Mouse (Mus musculus): ENCODE measurements at regions not wholly inside any gene's neighbourhood (a gene's known extent, or its start where the extent isn't known, plus 50 kb on each side); places are given as distances from the start of the nearest gene placed in this dataset.

GRCm38 (mm10) chr12:113241373-113242193, 55.9 kb downstream of the Tmem121 start:
- peak in 1 of 2 experiments; percentile 65 for DNase-seq (ENCODE audit: low spot score in 2 of 2)

- DNase-seq (ENCODE audit: low spot score in 2 of 2): no peak
These were observed 56.4 kb downstream of the Tmem121 start for GRCm38 (mm10) chr12:113242194-113242510.

DNA sequence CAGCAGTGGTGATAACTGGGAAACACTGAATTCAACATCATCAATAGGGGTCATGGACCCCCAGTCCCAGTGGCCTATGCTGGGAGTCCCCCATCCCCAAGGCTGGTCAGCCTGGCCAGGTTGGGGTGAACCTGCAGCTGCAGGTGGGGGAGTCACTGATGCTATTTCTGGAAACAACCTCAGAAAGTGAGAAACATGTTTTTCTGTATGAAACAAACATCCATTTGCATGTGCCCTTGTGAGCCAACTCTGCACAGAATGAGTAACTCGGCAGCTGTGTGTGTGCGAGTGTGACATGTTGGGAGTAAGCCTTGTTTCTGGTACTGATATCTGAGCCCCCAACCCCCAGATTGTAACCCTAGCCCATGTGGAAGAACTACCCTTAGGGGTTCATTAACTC, 59.0 kb downstream of the Tmem121 start:
- peak; percentile 79 to 83 for DNase-seq (ENCODE audit: low spot score in 2 of 2)

GRCm38 (mm10) chr12:113253446-113254424, 68.0 kb downstream of the Tmem121 start:
- peak; percentile 50 to 52 for DNase-seq (ENCODE audit: low spot score in 2 of 2)

GRCm38 (mm10) chr12:113255331-113255730, 69.6 kb downstream of the Tmem121 start:
- no peak for DNase-seq (ENCODE audit: low spot score in 2 of 2)

DNA sequence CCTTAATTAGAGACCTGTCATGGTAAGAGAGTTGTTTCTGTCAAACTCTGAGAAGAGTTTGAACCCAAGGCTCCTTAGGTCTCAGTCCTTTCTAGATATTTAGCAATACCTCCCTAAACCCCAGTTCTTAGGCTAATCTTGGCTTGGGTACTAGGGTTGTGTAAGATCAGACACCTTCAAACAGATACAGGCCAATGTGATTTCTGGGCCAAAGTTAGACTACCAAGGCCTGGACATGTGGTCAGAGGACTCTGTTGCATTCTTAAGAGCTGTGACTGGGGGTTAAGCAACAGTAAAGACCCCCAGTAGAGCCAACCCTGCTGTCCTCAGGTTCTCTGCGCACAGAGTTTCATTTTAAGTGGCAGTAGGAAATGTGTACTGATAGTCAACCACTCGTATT, 70.9 kb downstream of the Tmem121 start:
- DNase-seq (ENCODE audit: low spot score in 2 of 2): no peak

- DNase-seq (ENCODE audit: low spot score in 2 of 2): peak; percentile 78 to 81
These were observed 71.5 kb downstream of the Tmem121 start for GRCm38 (mm10) chr12:113257243-113257642.

DNA sequence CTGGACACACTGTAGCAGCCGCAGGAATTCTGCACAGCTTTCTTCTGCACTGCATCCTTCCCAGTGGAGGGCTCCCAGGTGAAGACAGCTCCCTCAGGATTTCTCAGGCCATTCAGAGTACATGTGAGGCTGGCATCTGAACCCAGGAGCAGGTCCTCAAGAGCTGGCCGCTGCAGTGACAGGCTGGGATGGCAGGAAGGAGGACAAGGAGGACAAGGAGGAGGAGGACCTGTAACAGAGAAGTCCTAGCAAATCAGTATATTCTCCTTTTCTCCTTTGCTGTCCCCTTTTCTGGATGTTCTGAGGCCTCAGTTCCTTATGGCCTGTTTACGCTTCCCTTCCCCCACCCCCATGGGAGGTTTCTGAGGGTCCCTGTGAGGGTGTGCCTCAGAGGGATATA, 73.7 kb downstream of the Tmem121 start:
- no peak for DNase-seq (ENCODE audit: low spot score in 2 of 2)

DNA sequence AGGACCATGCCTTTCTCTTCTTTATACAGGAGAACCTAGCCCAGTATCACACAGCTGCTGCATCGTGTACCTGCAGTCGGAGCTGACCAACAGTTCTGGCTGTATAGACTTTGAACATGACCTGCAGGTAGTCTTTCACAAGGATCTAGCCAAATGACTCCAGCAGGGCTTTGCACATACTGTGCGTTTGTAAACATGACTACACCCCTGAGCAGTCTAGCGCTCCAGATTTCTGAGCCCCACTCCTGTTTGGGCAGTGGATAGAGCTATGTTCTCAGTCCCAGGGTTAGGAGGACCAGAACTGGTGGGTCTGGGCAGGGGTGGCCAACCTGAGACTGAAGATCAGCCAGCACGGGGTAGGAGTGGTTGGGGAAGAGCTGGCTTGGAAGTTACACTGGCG, 74.6 kb downstream of the Tmem121 start:
- DNase-seq (ENCODE audit: low spot score in 2 of 2): no peak

GRCm38 (mm10) chr12:113275934-113276333, 90.2 kb downstream of the Tmem121 start:
- no peak for DNase-seq (ENCODE audit: low spot score in 2 of 2)

GRCm38 (mm10) chr12:113276355-113276942, 90.7 kb downstream of the Tmem121 start:
- no peak for DNase-seq (ENCODE audit: low spot score in 2 of 2)

DNA sequence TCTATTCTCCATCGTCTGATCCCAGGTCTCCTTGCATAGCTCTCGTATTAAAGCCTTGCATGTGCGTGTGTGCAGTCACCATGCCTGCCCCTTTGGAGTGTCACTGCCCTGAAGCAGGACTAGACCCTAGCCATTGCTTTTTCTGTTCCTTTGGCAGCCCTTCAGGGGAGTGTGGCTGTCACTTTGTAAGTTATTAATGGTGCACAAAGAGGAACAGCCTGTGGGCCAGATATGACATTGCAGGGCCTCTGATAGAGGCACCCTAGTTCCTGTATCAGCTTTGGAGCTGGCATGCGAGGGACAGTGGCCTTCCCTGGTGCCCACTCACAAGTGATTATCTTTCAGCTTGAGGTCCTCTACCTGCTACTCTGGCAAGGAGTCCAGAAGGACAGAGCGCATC, 92.0 kb downstream of the Tmem121 start:
- DNase-seq (ENCODE audit: low spot score in 2 of 2): no peak

DNA sequence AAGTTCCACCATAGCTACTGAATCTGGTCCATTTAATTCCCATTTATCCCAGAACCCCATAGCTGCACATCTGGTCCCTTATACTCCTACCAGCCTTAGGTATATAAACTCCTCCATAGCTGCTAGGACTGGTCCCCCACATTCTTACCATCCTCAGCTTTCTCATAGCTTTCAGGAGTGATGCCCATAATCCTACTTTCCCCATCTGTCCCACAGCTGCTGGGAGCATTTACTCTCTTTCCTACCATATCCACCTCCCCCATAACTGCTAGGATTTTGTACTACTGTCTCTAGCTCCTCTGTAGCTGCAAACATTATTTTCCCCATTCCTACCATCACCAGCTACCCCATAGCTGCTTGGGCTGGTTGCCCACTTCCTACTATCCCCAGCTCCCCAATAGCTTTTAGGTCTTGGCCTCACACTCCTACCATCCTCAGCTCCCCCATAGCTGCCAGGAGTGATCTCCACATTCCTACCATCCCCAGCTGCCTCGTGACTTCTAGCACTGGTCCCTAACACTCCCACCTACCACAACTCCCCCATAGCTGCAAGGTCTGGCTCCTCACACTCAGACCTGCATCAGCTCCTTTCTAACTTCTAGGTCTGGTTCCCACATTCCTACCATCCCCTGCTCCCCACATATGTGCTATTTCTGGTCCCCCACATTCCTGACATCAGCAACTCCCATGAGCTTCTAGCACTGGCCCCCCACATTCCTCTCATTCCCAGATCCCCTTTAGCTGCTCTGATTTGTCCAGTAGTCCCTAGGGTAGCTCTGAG, 106.5 kb downstream of the Tmem121 start:
- DNase-seq (ENCODE audit: low spot score in 2 of 2): no peak

DNA sequence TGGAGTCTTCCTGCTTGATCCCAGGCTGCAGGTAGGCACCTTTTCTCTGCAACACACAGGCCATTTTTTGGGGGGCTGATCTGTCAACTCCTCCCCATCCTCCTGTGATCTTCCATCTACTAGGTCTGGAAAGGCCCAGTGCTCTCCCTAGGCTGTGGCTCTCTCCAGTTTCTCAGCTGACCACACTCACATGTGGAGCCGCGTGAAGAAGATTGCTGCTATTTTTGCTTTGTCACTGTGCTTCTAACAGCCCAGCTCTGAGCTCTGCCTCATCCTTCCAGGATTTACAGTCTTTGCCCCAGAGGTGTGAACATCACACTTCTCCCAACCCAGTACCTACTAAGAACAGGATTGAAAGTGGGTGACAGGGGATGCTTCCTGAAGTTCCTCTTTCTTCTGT, 110.2 kb downstream of the Tmem121 start:
- DNase-seq (ENCODE audit: low spot score in 2 of 2): no peak

- DNase-seq (ENCODE audit: low spot score in 2 of 2): no peak
These were observed 120.2 kb downstream of the Tmem121 start for GRCm38 (mm10) chr12:113305973-113306372.

DNA sequence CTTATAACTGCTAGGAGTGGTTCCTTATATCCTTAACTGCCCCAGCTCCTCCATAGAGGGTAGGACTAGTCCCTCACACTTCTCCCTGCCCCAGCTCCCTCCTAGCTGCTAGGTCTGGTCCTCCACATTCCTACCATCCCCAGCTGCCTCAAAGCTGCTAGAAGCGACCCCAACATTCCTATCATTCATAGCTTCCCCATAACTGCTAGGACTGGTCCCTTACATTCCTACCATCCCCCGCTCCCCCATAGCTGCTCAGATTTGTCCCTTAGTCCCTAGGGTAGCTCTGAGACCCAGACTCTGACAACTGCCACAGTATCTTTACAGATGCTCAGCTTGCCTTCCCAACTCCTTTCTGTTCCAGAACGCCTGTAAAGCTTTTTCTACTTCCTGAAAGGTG, 127.6 kb downstream of the Tmem121 start:
- no peak for DNase-seq (ENCODE audit: low spot score in 2 of 2)

DNA sequence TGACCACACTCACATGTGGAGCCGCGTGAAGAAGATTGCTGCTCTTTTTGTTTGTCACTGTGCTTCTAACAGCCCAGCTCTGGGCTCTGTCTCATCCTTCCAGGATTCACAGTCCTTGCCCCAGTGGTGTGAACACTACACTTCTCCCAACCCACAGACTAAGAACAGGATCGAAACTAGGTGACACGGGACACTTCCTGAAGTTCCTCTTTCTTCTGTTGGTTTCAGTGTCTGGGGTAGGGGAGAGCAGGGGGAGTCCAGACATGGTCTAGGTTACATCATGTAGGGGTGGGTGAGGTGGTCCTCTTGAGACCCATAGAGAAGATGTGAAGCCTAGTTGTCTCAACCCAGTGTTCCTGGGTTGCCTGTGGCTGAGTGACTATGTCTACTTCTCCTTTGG, 128.9 kb downstream of the Tmem121 start:
- peak; percentile 40 to 53 for DNase-seq (ENCODE audit: low spot score in 2 of 2)

DNA sequence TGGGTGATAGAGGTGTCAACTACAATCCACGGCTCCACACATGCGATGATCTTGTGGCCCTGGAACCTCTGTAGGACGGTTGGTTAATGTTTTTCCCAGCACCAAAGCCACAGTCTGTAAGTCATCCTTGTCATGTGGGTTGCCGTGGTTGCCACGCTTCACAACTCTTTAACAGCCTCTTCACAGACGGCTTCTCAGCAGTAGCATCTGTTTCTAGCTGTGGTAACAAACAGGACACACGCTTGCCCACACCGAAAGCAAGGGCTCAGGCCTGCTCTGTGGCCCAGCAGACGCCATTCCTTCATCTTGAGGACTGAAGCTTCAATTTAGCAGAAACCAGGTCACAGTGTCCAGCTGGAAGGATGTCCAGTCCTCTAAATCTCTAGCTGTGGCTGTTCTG, 135.4 kb downstream of the Tmem121 start:
- peak; percentile 67 to 70 for DNase-seq (ENCODE audit: low spot score in 2 of 2)

DNA sequence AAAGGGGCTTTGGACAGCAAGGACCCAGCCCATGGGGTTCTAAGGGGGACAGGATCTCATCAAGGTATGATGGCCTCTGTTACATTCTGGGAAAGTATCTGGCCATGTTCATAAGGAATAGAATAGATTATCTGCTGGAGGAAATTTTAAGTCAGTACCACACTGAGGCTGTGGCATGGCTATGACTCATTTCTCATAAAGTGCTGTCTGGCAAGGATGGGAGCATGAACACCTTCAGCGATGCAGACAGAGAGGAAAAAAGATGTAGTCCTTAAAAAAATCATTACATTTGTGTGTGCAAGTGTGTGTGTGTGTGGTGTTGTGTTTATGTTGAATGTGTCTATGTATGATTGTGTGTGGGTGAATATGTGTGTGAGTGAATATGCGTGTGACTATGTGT, 136.4 kb downstream of the Tmem121 start:
- DNase-seq (ENCODE audit: low spot score in 2 of 2): no peak

GRCm38 (mm10) chr12:113327851-113328250, 142.1 kb downstream of the Tmem121 start:
- no peak for DNase-seq (ENCODE audit: low spot score in 2 of 2)

- DNase-seq (ENCODE audit: low spot score in 2 of 2): no peak
These were observed 144.5 kb downstream of the Tmem121 start for GRCm38 (mm10) chr12:113330266-113330665.

- no peak for DNase-seq (ENCODE audit: low spot score in 2 of 2)
These were observed 146.5 kb downstream of the Tmem121 start for GRCm38 (mm10) chr12:113332226-113332625.
